Mouse (Mus musculus) lung, embryonic 14.5 days (tissue): Measurements from ENCODE around the gene Mgarp. TPM values are rescaled to one million over a fixed set of nuclear protein-coding genes. Genes with fewer than 3 reads are reported as not detected.
"Not testable (repeated sequence)": the region's sequence is repeated elsewhere in the genome, so short reads cannot be mapped to it uniquely, and the experiment has no call there.

ENCODE experiments used
- ATAC-seq: fragments of 200-750 bp; cut with Nextera tagmentation; 2 replicates; pipeline ENCODE4 v1.8.0; 2017; ENCODE audit warnings: mild to moderate bottlenecking, moderate TSS enrichment, moderate library complexity; ENCODE audit not compliant: insufficient read depth
- DNase-seq: peaks from one replicate; pipeline ENCODE4 v3.0.0-alpha.2; 2015
- H3K27ac ChIP-seq: fragments of 300-500 bp; sonication (generic); 2 replicates; pipeline ENCODE4 v1.5.1; 2014; ENCODE audit warnings: low read depth, mild to moderate bottlenecking, moderate library complexity
- H3K27me3 ChIP-seq: fragments of 300-500 bp; sonication (generic); 2 replicates; pipeline ENCODE4 v1.6.1; 2014; ENCODE audit warnings: low read length, control low read depth; ENCODE audit not compliant: insufficient read depth
- H3K36me3 ChIP-seq: fragments of 300-500 bp; sonication (generic); 2 replicates; pipeline ENCODE4 v1.6.1; 2014; ENCODE audit warnings: control low read depth; ENCODE audit not compliant: insufficient read depth
- H3K4me1 ChIP-seq: fragments of 300-500 bp; sonication (generic); 2 replicates; pipeline ENCODE4 v1.6.1; 2014; ENCODE audit warnings: antibody characterized with exemption, control low read depth; ENCODE audit not compliant: insufficient read depth
- H3K4me2 ChIP-seq: fragments of 300-500 bp; sonication (generic); 2 replicates; pipeline ENCODE4 v1.6.1; 2014; ENCODE audit warnings: mild to moderate bottlenecking
- H3K4me3 ChIP-seq: fragments of 300-500 bp; sonication (generic); 2 replicates; pipeline ENCODE4 v1.5.1; 2014; ENCODE audit warnings: low read depth, low read length
- H3K9ac ChIP-seq: fragments of 300-500 bp; sonication (generic); 2 replicates; pipeline ENCODE4 v1.6.1; 2014
- H3K9me3 ChIP-seq: fragments of 300-500 bp; sonication (generic); 2 replicates; pipeline ENCODE4 v1.6.1; 2016; ENCODE audit warnings: low read depth, low read length, control low read depth
- CTCF ChIP-seq: IDR thresholded peaks from 2 replicates; pipeline ENCODE4 v1.5.1; 2016; ENCODE audit warnings: antibody characterized with exemption, low read depth
- WGBS: fragments of 180-500 bp; shearing (Covaris S2); extraction: QIAGEN DNeasy Blood & Tissue Kit; methylation state at CpG from one replicate; pipeline ENCODE4 v1.1.7; 2014; 5-methylcytosine and 5-hydroxymethylcytosine counted together
- polyA plus RNA-seq: library from polyadenylated mRNA; unstranded; fragments of >200 nt; fragmentation: Nextera tagmentation; extraction: Ambion mirVana; gene quantifications from 2 replicates; pipeline ENCODE4 v1.2.1, GENCODE M21; 2014

The Mgarp gene
- polyA plus RNA-seq, 1 experiment from 2014 or later: 3.6 TPM

GRCm38 (mm10) chr3:51348646-51349238 is 47.8 kb downstream of the Mgarp start:
- no peaks in the 10 kb centered on the region for H3K27me3 ChIP-seq
- H3K36me3 ChIP-seq: no peaks in the 10 kb centered on the region
- DNase-seq (no peak), ATAC-seq (0 out of 2 replicates have a peak, but pooled peaks have one; percentile 17)
- no peaks in the 10 kb centered on the region for H3K9me3 ChIP-seq
- 28% methylated on average over 3 of the region's 3 CpGs for WGBS
- no peak overlapping the region for H3K4me2 ChIP-seq
- no peak overlapping the region for H3K4me3 ChIP-seq
- TF ChIP-seq CTCF: no peak
- H3K4me1 ChIP-seq: no peaks in the 10 kb centered on the region
- no peak overlapping the region for H3K9ac ChIP-seq
- H3K27ac ChIP-seq: no peak overlapping the region

GRCm38 (mm10) chr3:51345017-51345416 is 51.5 kb downstream of the Mgarp start:
- H3K4me2 ChIP-seq, H3K36me3 ChIP-seq, ATAC-seq, H3K27me3 ChIP-seq, H3K4me3 ChIP-seq, H3K4me1 ChIP-seq, H3K27ac ChIP-seq, H3K9ac ChIP-seq, DNase-seq, H3K9me3 ChIP-seq: not testable (repeated sequence)
- WGBS: 89% methylated on average over 2 of the region's 2 CpGs

GRCm38 (mm10) chr3:51344182-51344581 is 52.4 kb downstream of the Mgarp start:
- not testable (repeated sequence) for H3K9ac ChIP-seq, H3K27me3 ChIP-seq, DNase-seq, H3K4me2 ChIP-seq, ATAC-seq, H3K9me3 ChIP-seq, H3K4me1 ChIP-seq, H3K4me3 ChIP-seq, H3K36me3 ChIP-seq, H3K27ac ChIP-seq
- WGBS: 87% methylated on average over 6 of the region's 6 CpGs

DNA sequence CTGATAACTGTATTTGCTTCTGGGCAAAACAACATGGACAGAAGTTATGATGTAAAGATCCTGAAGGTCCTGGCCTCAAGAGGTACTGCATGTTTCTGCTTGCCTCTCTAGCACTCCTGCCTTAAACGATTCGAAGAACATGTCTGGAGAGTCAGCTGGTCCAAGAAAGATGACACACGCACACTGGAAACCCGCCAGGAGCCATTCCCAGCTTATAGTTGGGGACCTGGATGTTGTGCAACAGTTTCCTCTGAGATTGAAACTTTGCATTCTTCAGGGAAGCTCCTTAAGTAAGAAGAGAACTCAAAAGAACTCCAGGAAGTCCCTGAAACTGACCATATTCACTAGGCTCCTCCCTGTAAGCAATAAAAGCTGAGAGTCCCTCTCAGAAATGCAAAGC is 53.3 kb downstream of the Mgarp start:
- no peaks in the 10 kb centered on the region for H3K4me1 ChIP-seq
- DNase-seq (peak; percentile 30), ATAC-seq (no peak)
- no peak overlapping the region for H3K27ac ChIP-seq
- 75% methylated on average over 4 of the region's 4 CpGs for WGBS
- TF ChIP-seq CTCF: no peak
- H3K9ac ChIP-seq: no peak overlapping the region
- H3K27me3 ChIP-seq: no peaks in the 10 kb centered on the region
- H3K4me3 ChIP-seq: no peak overlapping the region
- no peaks in the 10 kb centered on the region for H3K36me3 ChIP-seq
- no peaks in the 10 kb centered on the region for H3K9me3 ChIP-seq
- H3K4me2 ChIP-seq: no peak overlapping the region

DNA sequence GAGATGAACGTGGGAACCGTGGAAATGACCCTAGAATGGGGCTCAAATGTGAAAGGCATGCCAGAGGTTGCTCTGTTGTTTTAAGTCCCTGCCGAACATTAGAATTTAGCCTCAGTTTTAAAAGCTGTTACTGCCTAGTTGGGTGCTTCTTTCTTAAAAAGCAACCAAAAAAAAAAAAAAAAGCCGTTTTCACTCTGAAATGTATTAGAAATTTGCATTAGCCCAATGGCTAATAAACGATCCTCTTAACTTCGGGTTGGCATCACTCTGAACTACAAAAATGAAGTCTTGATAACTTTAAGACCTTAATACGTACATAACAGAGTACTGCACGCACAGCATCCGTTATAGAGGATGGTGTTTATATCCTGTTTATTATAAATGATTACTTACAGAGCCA is 54.4 kb downstream of the Mgarp start:
- Histone ChIP-seq H3K9me3 (no peaks in the 10 kb centered on the region), H3K9ac (peak overlapping the region; percentile 92), H3K4me1 (no peaks in the 10 kb centered on the region), H3K27me3 (no peaks in the 10 kb centered on the region), H3K4me3 (peak overlapping the region; percentile 96), H3K27ac (peak overlapping the region; percentile 97), H3K36me3 (no peaks in the 10 kb centered on the region), H3K4me2 (peak overlapping the region; percentile 92)
- 5% methylated on average over 9 of the region's 9 CpGs for WGBS
- no peak for TF ChIP-seq CTCF
- peak; percentile 50 for DNase-seq
- ATAC-seq: no peak

GRCm38 (mm10) chr3:51341268-51342081 is 55.1 kb downstream of the Mgarp start:
- peak overlapping the region; percentile 92 for H3K4me2 ChIP-seq
- H3K36me3 ChIP-seq: no peaks in the 10 kb centered on the region
- H3K27ac ChIP-seq: peak overlapping the region; percentile 97
- H3K4me1 ChIP-seq: no peaks in the 10 kb centered on the region
- peak overlapping the region; percentile 92 for H3K9ac ChIP-seq
- peak overlapping the region; percentile 96 for H3K4me3 ChIP-seq
- H3K27me3 ChIP-seq: no peaks in the 10 kb centered on the region
- peak; percentile 86 for ATAC-seq
- DNase-seq: peak; percentile 90
- no peaks in the 10 kb centered on the region for H3K9me3 ChIP-seq
- WGBS: under 1% methylated on average over 85 of the region's 86 CpGs
- 0 out of 2 replicates have a peak, but pooled peaks have one; percentile 3 for TF ChIP-seq CTCF

DNA sequence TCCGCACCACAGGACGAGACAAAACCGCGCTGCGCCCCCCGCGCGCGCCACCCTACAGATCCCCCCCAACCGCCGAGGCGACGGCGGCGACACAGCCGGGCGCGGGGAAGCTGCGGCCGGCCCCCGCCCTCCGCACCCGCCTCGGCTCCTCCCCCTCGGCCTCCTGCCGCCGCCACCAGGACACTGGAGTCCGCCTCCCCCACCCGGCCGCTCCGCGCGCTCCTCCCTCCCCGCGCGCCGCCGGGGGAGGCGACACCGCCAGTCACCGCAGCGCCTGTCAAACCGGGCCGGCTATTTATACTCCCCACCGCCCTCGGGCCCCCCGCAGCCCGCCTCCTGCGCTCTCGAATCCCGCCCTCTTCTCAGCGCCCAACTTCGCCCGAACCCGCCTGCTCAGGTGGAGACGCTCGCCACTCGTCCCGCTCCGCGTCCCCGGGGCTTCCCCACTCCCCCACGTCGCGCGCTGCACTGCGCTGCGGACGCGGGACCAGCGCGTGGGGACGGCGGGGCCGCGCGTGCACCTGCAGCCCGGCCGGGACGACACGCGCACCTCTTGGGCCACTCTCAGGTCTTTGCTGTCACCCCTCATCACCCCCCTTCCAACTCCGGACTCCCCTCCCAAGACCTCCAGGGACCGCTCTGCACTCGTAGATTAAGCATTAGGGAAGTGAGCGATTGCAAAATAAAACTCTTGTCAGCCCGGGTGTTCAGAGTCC is 55.8 kb downstream of the Mgarp start, which contains the start of gene Elf2:
TSS of gene Elf2 (minus strand) at position 112 of the 716 bp plus-strand sequence.
- WGBS: under 1% methylated on average over 61 of the region's 87 CpGs
- ATAC-seq: peak; percentile 77

More for the DNA sequence above, 55.8 kb downstream of the Mgarp start, which contains the start of gene Elf2:
- no peaks in the 10 kb centered on the region for H3K36me3 ChIP-seq
- peak within 1 kb of the TSS; percentile 92 for H3K9ac ChIP-seq
- H3K4me2 ChIP-seq: peak within 1 kb of the TSS; percentile 92
- H3K27me3 ChIP-seq: no peaks in the 10 kb centered on the region
- peak; percentile 90 for DNase-seq
- no peaks in the 10 kb centered on the region for H3K9me3 ChIP-seq
- H3K4me3 ChIP-seq: peak within 1 kb of the TSS; percentile 96
- no peak for TF ChIP-seq CTCF
- no peaks in the 10 kb centered on the region for H3K4me1 ChIP-seq
- peak within 1 kb of the TSS; percentile 97 for H3K27ac ChIP-seq
